Mouse (Mus musculus): ENCODE results near the gene Tulp3.

Gene Tulp3

GRCm38 (mm10) chr6:128300134-128301001 lies 55.3 kb downstream of the Tulp3 start, which contains the start of gene Tead4:
TSS of gene Tead4 (minus strand) at chr6:128300823.
- in situ Hi-C loops (cut with MboI, MseI) = loop anchor here in 1 of 2 experiments (25.0 kb wide), 1 partner anchor 2012 kb away; no protein-coding TSS in a partner anchor

GRCm38 (mm10) chr6:128299292-128300133 lies 56.1 kb downstream of the Tulp3 start:
- in situ Hi-C loops (cut with MboI, MseI) = loop anchor here (5.0 to 25.0 kb wide), 2 partner anchors 77 to 2013 kb away; no protein-coding TSS in a partner anchor

- in situ Hi-C loops (cut with MboI, MseI) = loop anchor here in 1 of 2 experiments (5.0 kb wide), 1 partner anchor 76 kb away; no protein-coding TSS in a partner anchor
Observed at GRCm38 (mm10) chr6:128298246-128298645, 57.4 kb downstream of the Tulp3 start.

GRCm38 (mm10) chr6:128296750-128297393 lies 58.8 kb downstream of the Tulp3 start:
- in situ Hi-C loops (cut with MboI, MseI) = loop anchor here in 1 of 2 experiments (5.0 kb wide), 1 partner anchor 75 kb away; no protein-coding TSS in a partner anchor

GRCm38 (mm10) chr6:128295876-128296749 lies 59.5 kb downstream of the Tulp3 start:
- in situ Hi-C loops (cut with MboI, MseI) = loop anchor here in 1 of 2 experiments (5.0 kb wide), 1 partner anchor 74 kb away; no protein-coding TSS in a partner anchor

- in situ Hi-C loops (cut with MboI, MseI) = no loop called here
Observed at GRCm38 (mm10) chr6:128291284-128291683, 64.4 kb downstream of the Tulp3 start.

GRCm38 (mm10) chr6:128288681-128289080 lies 67.0 kb downstream of the Tulp3 start:
- in situ Hi-C loops (cut with MboI, MseI) = no loop called here

- in situ Hi-C loops (cut with MboI, MseI) = no loop called here
Observed at GRCm38 (mm10) chr6:128285792-128286430, 69.7 kb downstream of the Tulp3 start.

GRCm38 (mm10) chr6:128282126-128282525 lies 73.5 kb downstream of the Tulp3 start:
- in situ Hi-C loops (cut with MboI, MseI) = no loop called here

- in situ Hi-C loops (cut with MboI, MseI) = no loop called here
Observed at GRCm38 (mm10) chr6:128280472-128281145, 75.0 kb downstream of the Tulp3 start.

- in situ Hi-C loops (cut with MboI, MseI) = no loop called here
Observed at GRCm38 (mm10) chr6:128279608-128280007, 76.0 kb downstream of the Tulp3 start.

GRCm38 (mm10) chr6:128279099-128279498 lies 76.6 kb downstream of the Tulp3 start:
- in situ Hi-C loops (cut with MboI, MseI) = no loop called here

GRCm38 (mm10) chr6:128277132-128278085 lies 78.2 kb downstream of the Tulp3 start:
- in situ Hi-C loops (cut with MboI, MseI) = no loop called here

GRCm38 (mm10) chr6:128276349-128276748 lies 79.3 kb downstream of the Tulp3 start:
- in situ Hi-C loops (cut with MboI, MseI) = no loop called here

- in situ Hi-C loops (cut with MboI, MseI) = no loop called here
Observed at GRCm38 (mm10) chr6:128275506-128276064, 80.1 kb downstream of the Tulp3 start.

- in situ Hi-C loops (cut with MboI, MseI) = no loop called here
Observed at GRCm38 (mm10) chr6:128273507-128273906, 82.1 kb downstream of the Tulp3 start.

- in situ Hi-C loops (cut with MboI, MseI) = no loop called here
Observed at GRCm38 (mm10) chr6:128272754-128273153, 82.9 kb downstream of the Tulp3 start.

Data from T-helper 17 cell (primary cell).